Mouse (Mus musculus) urinary bladder, adult 18-20 months (tissue): Measurements from ENCODE around the gene Cobl.

Experiments used
- DNase-seq, 2 experiments: peaks; one replicate each; pipeline ENCODE4 v3.0.0; 2022; ENCODE audit warnings: low spot score in 2 of 2, mixed read lengths in 2 of 2

Cobl gene

DNA sequence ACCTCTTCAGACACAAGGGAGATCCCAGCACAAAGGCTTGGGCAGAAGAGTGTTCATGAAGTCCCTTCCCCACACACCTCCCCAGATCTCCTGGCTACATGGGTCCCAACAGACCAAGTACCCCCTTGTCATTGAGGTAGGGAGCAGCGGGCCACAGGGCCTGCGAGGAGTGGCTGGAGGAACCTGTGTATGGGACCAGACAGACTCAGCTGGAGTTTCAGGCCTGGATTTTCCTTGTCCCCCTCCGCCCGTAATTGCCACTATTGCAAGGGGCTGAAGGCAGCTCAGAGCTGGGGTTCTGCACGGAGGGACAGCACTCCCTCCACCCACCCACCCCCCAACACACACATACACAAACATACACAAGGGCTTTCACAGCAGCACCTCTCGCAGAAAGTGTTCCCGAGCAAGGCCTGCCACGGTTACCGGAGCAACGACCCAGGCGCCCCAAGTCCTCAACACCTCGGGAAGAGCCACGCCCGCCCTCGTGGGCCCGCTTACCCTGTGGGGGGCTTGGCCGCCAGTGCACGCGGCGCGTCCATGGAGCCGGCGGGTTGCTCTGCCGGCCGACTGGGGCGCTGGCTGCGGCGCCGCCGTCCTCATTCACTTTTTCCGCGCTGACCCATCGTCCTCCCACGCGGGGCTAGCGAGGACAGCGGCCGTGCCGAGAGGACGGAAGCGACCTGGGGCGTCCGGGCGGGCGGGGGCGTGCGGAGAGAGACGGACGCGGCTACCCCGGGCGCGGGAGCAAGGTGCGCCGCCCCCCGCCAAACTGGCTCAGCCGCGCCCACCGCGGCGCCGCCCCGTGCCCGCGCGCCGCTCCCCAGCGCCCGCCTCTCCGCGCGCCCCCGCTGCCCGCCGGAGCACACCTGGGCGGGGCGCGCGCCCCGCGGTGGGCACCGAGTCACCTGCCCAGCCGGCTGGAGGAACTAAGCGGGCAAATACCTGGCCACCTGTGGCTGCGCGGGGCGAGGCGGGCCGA lies at the start of gene Cobl:
Gene Cobl, minus strand, starts transcription at position 780 of the 982 bp plus-strand sequence.
- peak in 1 of 2 experiments; percentile 28 for DNase-seq

DNA sequence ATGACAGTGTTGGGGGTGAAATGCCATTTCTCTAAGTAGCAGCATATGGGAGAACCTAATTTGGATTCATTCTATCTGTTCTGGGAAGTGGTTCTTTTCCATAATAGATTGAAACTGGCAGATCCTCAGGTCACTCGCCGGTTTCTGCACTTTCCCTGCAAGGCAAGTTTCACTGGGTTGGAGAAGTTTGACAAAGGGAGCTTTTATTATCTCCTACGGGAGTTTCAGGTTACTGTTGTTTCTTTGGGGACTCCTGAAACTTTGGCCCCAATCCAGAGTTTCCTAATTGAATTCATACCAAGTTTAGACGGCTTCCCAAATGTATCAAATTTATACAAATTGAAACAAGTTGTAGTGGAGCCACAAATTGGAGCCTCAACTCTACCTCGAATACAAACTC lies 49.0 kb upstream of the Cobl start:
- DNase-seq, result no peak

DNA sequence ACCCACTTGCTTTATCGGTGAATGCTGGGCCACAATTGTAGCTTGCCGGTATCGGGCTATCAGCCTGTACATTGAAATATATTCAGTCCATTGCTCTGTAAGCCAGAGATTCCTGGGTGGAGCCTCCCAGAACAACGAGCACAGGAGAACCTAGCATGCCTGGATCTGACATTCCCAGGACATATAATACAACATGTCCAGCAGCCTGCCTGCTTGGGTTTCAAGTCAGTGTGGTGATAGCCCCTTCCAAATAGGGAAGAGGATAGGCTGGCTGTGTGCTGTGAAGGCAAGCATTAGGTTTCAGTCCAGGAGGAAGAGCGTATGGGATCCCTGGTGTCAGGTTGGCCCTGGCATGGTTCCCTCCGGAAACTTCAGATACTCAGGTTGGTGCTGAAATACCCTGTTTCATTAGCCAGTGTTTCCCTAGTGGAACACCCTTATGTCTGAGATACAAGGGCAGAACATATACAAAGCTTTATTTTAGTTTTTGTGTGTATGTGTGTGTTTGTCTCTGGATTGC lies 41.7 kb upstream of the Cobl start:
- DNase-seq, result no peak

DNA sequence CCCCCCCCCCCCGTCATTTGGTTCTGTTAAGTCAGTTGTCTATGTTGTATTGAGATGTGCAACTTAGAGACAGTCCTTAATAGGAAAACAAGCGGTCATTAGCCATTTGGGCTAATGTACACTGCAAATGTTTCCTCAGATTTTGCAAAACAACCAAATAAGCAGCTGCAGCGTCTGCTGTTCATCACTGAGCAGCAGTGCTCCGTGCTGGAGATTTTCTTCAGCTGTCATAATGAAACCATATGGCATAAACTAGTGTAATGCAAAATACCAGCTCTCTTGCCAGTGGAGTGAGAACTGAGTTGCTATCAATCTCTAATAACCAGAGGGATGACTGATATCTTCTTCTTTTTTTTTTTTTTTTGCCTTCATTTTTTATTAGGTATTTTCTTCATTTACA lies 39.0 kb upstream of the Cobl start:
- DNase-seq, result no peak

DNA sequence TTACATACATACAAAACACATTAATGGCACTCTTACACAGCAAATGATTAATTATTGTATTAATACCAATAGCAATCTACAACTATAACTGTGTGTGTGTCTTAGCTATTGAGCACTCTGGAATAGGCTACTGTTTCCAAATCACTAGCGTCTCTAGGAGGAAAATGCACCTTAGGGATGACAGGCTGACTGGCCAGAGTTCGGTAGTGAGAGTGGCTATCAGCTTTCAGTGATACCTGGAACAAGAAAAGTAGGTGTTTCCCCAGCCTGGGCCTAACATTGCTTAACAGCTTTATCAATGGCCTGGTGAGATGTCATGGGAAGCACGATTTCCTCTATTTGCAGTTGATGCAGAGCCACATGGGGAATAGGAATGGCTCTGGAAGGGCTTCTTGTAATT lies 37.0 kb upstream of the Cobl start:
- DNase-seq, result no peak

DNA sequence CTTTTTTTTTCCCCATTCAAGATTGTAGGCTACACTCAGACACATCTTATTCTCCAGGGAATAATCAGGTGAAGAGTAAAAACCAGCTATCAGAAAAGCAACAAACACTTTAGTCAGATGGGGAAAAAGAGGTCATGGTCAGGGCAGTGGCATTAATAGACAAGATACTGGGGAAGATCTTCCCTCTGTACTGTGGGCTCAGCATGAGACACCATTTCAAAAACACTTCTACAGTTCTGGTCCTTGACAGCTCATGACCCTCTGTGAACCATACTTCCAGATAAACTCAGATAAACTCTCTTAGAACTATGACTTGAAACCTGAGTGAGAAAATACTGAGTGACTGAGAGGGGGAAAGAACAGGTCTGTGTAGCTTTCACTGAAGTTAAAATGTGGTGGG lies 29.0 kb upstream of the Cobl start:
- DNase-seq, result no peak

DNA sequence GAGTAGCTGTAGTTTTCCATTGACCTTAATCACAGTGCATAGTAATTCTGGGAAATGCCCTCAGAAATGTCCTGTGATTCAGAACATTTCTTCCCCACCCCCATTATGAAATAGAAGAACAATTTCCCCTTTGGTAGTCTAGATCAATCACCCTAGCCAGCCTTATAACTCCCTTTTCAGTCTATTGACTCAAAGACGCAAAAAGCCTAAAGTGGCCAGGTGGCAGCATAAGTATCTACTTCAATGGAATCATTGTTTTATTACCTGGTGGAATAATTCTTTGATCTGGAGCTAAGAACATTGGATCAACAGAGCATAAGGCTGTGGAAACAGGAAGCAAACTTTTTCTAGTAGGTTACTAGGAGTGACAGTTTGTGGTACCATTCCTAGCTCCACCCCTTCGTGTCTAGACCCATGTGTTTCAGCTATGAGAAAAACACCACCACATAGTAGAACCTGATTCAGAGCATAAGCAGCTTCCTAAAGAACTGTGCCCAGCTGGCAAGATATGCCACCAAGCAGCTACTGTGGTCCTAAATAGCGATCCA lies 15.2 kb upstream of the Cobl start:
- no peak for DNase-seq

DNA sequence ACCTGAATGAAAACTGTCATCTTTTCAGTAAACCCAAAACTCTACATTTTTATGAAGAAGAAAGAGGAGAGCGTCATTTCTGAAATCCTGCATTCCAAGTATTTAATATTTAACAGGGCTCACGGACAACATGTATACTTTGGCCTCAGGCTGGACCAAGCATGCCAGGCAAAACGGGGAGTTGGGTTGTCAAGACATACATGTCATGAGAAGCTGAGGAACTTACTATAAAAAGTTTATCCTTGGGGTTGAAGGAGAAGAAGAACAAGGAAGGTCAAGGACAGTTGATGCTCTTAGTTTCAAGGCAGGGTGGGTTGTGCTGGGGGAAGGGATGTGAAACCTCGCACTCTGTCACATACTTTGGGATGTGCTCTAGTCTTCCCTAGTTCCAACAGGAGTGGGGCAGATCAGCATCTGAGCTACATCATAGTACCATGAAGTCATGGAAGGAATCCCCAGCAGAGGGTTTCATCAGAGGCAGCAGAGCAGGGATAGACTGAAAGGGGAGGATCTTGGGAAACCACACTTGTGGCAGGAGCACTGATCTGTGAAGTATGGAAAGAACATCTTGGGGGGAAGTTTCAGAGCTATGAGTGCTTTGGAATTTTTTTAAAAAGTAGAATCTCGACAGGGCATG lies 9.7 kb upstream of the Cobl start:
- DNase-seq, result no peak

DNA sequence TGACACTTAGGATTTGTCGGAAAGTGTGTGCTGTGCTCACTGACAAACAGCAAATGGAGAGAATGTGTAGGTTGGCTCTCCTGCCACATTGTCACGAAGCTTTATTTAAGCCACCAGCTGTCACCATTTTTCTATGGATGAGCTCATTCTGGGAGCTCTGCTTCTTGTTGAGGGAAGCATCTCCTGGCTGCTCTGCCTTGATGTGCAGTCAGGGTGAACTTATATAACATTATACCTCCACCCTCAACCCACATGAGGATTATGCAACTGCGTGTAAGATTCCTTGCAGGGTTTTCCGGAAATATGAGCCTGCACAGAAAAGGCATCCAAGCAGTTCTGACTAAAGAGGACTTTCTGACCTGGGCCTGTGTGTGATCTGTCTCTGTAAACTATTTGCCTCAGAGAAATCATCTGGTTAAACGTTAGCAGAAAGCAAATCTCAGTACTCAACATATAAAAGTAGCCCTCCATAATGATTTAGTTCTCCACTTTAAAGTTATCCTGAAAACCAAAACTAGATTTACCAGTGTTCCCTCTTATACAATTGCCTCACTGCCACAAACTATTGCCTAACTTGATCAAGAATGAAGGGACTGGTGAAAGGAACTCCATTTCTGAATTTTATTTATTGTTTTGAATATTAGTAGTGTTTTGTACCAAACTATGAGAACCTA lies 9.0 kb upstream of the Cobl start:
- DNase-seq, result no peak

DNA sequence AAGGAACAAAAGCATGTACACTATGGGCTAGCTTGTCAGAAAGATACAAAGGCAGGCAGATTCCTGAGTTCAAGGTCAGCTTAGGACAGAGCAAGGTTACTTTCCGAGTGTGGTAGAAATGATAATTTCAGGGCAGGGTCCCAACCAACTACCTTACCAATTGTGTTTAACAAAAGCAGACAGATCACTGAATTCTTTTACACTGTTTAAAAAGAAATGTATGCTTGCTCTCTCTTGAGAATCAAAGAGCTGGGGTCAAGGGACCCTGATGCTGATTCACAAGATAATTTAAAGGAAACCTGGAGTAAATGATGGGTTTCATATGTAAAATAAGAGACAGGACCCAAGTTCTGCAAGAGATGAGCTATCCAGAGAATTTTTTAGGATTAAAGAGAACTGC lies 4.9 kb upstream of the Cobl start:
- no peak for DNase-seq

DNA sequence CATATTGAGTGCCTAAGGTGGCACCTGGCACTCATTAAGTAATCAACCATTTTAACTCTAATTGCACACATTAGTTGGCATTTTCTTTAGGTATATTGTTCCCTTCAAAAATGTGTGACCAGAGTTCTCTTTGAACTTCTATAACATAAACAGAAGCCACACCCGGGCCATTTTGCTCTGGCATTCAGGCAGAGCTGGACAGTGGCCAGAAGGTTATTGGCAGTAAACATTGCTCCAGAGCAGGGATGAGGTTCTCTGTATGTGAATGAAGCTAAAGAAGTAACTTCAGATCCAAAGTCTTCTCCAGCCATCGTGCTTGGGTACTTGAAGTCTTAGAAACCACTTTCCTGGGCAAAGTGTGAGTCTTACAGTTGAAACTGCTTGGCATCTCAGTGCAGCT lies 3.9 kb upstream of the Cobl start:
- DNase-seq, result no peak

DNA sequence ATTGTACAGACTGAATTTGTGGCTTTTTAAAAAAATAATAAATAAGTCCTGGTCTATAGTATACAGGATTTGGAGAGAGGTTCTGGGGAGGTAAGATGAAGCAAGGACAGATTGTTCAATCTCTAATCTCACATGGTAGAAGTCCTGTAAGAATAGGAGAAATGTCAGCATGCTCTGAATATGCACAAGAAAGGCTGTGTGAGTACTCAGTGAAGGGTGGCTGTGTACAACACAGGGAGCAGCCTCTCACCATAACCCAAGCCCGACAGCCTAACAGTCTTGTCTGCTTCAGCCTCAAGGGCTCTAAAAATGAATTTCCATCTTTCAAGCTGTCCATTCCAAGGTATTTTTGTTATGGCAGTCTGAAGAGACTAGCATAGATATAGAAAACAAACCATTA lies 3.1 kb upstream of the Cobl start:
- no peak for DNase-seq

DNA sequence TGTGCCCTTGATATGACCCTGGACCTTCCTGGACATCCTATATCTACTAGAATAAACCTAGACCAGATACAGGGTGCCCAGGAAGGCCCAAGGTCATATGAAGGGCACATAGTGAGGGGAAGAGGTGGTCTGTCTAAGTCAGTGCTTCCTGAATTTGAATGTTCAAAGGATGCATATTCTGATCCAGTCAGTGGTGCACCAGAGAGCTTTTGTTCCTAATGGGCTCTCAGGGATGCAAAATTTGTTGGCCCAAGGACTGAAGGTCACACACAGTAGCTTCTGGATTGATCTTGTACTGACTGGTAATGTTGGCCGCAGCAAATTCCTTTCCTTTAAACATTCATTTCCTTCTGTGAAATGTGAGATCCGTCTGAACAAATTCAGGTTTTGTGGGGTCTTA lies 2.5 kb upstream of the Cobl start:
- no peak for DNase-seq

DNA sequence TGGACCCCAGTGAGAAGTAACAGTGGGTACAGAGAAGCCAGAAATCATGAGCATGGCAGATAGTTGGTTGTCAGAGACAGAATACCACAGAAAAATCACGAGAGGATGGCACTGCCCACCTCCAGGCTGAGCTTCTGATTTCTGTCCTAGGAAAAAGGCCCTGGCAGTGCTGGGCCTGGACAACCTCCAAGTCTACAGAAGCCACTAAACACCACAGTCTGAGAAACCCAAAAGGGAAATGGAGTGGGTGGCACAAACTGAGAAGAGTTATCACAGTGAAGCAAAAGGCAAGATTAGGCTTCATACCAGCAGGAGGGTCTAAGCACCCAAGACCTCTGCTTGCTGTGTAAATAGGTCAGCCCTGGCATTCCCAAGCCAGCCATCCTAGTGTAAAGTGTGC lies 1.8 kb upstream of the Cobl start:
- DNase-seq, result no peak

DNA sequence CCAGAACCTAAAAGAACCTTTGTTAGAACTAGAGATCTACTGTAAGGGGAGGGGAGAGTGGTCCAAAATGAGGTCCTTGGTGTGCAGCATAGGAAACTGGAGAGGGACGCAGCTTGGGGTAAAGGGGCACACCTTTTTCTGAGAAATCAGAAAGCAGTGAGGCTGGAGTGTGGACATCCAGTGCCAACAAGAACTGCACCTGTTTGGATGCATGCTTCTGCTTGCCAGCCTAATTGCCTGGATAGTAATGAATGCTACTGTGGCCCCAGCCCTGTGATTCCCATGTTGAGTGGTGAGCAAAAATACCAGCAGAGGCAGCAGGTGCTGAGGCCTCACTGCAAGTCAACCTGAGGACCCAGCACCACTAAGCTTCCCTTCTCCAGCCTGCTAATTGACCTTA lies 469 bp upstream of the Cobl start:
- DNase-seq, result no peak

DNA sequence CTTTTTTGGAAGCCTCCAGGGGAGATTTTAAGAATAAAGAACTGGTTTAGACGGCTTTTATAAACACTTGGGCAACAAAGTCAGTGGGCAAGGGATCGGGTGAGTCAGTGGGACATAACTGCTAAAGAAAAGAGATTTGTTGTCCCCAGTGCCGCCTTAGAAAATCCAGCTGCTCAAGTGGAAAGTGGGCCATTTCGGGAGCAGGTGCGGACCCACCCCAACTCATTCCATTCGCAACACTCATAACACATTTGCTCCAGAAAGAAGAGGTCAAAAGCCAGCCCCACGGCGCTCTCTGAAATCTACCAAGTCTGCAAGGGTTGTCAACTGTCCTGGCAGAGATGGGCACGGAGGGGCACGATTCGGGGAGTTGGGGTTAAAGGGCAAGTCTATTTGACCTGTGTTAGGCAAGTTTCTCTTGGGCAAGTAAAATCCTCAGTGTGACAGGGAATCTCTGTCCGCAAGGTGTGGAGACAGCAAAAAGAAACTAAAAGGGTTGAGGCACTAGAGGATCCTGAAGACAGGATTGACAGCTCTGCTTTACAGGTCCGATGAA lies 1.1 kb downstream of the Cobl start:
- DNase-seq, result no peak

DNA sequence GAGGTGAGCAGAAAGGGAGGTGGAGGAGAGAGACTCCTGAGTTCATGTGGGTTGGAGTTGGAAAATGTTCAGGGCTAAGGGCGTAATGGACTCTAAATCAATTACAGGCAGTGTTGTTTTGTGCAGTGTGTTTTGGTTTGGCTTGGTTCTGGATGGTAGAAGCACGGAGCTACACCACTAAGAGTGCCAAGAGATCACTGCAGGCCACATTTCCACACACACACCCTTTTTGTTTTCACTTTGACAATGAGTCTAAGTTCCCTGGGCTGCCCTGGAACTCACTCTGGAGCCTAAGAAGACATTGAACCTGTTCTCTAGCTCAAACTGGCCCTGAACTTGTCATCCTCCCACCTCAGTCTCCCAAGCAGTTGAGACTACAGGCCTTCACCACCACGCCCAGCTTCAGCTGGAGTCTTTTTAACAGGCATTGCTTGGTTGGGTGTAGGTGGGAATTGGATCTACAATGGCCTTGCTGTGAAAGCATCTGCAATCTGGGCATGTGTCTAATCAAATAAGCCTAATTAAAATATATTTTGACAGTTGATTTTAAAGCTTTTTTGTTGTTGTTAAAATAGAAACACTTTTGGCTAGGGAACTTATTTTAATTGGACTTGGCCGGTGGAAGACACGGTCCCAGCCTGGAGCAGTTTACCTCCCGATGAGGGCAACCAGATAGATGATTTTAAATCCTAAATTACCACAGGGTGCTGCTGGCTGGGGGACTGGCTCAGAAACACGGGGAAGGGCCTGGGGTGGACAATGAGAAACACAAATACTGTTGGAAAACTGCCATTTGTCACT lies 4.8 kb downstream of the Cobl start:
- no peak for DNase-seq

DNA sequence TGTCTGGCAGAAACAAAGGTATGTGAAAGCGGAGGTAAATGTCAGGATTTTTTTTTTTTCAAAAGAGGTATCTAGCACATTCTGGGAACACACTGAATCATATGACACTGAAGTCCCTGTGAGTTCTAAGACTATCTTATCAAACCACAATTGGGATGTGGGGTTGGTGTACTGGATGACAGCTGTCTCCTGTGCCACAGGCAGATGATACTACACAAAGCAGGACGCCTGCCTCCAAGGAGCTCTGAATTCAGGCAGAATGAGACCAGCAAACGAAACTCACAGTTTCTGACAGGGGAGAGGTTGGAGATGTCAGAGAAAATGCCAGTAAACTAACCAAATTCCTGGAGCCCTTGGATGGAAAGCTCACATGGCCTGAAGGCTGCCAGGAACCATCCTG lies 5.9 kb downstream of the Cobl start:
- no peak for DNase-seq

DNA sequence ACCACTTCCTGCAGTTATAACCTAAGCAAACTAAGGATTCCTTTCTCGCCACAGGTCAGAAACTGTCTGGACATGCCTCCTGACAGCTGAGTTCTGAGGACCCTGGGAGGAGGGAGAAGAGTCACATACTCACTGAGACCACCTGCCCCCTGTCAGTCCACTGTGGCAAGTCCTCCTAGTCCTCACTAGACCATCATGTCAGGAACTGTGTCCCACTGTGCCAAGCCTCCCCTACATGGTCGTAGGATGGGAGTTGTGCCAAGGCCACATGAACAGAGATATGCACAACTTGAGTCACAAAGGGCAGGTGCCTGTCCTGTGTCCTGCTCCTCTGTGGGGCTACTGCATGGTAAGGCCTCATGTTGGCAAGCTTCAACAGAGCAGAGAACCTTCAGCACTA lies 6.4 kb downstream of the Cobl start:
- DNase-seq, result no peak

DNA sequence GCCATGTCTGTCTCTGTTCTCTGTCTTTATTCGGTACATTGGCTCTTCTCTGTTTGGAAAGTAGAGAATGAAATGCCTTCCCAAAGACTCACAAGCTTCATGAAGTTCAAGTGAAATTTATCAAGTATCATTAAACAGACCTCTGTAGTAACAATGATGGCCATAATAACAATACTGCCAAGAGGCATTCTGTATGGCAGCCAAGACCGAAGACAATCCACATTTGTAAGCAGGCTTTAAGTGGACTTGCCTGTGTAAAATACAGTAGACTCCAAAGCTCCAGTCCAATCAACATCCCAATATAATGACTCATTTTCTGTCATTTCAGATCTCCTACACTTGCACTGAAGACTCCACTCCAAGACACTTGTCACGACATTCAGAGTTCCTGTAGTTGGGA lies 16.7 kb downstream of the Cobl start:
- no peak for DNase-seq

DNA sequence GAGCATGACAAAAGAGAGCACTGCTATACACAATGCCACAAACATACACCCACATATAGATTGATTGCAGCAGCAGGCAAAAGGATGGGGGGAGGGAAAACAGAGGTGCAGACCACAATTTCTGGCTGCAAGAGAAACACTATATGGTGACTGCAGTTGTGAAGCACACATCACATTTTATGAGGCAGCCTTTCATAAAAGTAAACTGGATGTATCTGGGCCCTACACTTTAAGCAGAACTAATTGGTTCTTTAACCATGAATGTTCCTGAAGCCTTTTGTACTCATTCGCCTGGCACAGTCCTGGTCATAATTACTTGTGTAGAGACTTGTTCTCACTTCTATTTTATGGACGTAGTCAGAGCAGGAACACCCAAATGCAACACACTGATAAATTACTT lies 19.5 kb downstream of the Cobl start:
- DNase-seq, result no peak
